Mouse (Mus musculus) heart, adult 2 months (tissue): ENCODE measurements around the gene Hoxa11. TPM values are rescaled to one million over a fixed set of nuclear protein-coding genes. Genes with fewer than 3 reads are reported as not detected.
A peak's percentile ranks its signal among the peaks of the same experiment; 100 is the strongest.

ENCODE experiments used
- DNase-seq, 2 experiments: peaks; one replicate each; pipeline ENCODE4 v3.0.0; 2021
- H3K27ac ChIP-seq: fragments of 200-600 bp; 2 replicates; pipeline ENCODE4 v1.8.1; 2022
- H3K27me3 ChIP-seq: fragments of 200-500 bp; 2 replicates; pipeline ENCODE4 v1.6.1; 2012; ENCODE audit warnings: mild to moderate bottlenecking, low read length, inconsistent platforms, mixed read lengths; ENCODE audit not compliant: control insufficient read depth, insufficient read depth
- H3K36me3 ChIP-seq: fragments of 200-500 bp; 2 replicates; pipeline ENCODE4 v1.6.1; 2012; ENCODE audit warnings: low read length, inconsistent platforms; ENCODE audit not compliant: control insufficient read depth, insufficient read depth
- H3K4me1 ChIP-seq: fragments of 200-500 bp; 2 replicates; pipeline ENCODE4 v1.6.1; 2011; ENCODE audit warnings: low read length; ENCODE audit not compliant: control insufficient read depth, insufficient read depth
- H3K4me3 ChIP-seq: fragments of 200-600 bp; 2 replicates; pipeline ENCODE4 v1.8.1; 2022
- H3K79me2 ChIP-seq: fragments of 200-500 bp; replicated peaks from 2 replicates; pipeline ENCODE4 v1.6.1; 2012; ENCODE audit warnings: mild to moderate bottlenecking, inconsistent platforms, low read length, moderate library complexity, mixed read lengths; ENCODE audit not compliant: control insufficient read depth, insufficient read depth
- H3K9ac ChIP-seq: fragments of 200-500 bp; 2 replicates; pipeline ENCODE4 v1.6.1; 2012; ENCODE audit warnings: low read depth, mild to moderate bottlenecking, control low read depth, inconsistent platforms, low read length, mixed read lengths
- CTCF ChIP-seq: fragments of 200-600 bp; IDR thresholded peaks from 2 replicates; pipeline ENCODE4 v1.8.1; 2022; ENCODE audit warnings: antibody characterized with exemption, mild to moderate bottlenecking, moderate library complexity
- EP300 ChIP-seq: fragments of 200-500 bp; IDR thresholded peaks from 2 replicates; pipeline ENCODE4 v1.6.1; 2011; ENCODE audit warnings: low read depth, low read length, control low read depth; ENCODE audit not compliant: insufficient read depth
- POLR2A ChIP-seq: fragments of 200-500 bp; IDR thresholded peaks from 2 replicates; pipeline ENCODE4 v1.6.1; 2011; ENCODE audit warnings: mild to moderate bottlenecking, low read depth, low read length, control low read depth; ENCODE audit not compliant: insufficient read depth
- whole genome bisulfite sequencing: fragments of 180-500 bp; shearing (Covaris S2); methylation state at CpG from one replicate; pipeline ENCODE4 v1.1.7; 2018; 5-methylcytosine and 5-hydroxymethylcytosine counted together
- intact Hi-C: fragments of 180-260 bp; cut with DNase I; formaldehyde crosslinking; loops from one replicate; pipeline ENCODE4 v1.15.1; 2025
- polyA plus RNA-seq: library from polyadenylated mRNA; depleted of rRNA; stranded (reverse); fragments of >200 nt; gene quantifications from 2 replicates; pipeline ENCODE4 v1.2.3, GENCODE M21; 2012
- total RNA-seq, 2 experiments: library from RNA; stranded (reverse); gene quantifications; 2 replicates each; pipeline ENCODE4 v1.2.3; 2021

The Hoxa11 gene
- total and polyA plus RNA-seq, 3 experiments: not detected

- WGBS: 6% methylated on average over 23 of the region's 23 CpGs
- Histone ChIP-seq H3K4me3 (no peak overlapping the region), H3K9ac (no peak overlapping the region), H3K4me1 (no peaks in the 10 kb centered on the region; the same call in 1 of the 2 replicates), H3K27ac (no peak overlapping the region), H3K27me3 (peaks cover 55% of the 10 kb centered on the region), H3K36me3 (no peaks in the 10 kb centered on the region), H3K79me2 (no peaks in the 10 kb centered on the region)
- TF ChIP-seq CTCF: no peak
- no peak for TF ChIP-seq EP300
- no peak for TF ChIP-seq POLR2A
- DNase-seq: peak; percentile 9 to 28
- intact Hi-C loops: no loop called here
These were observed 12.5 kb downstream of the Hoxa11 start for GRCm38 (mm10) chr6:52232984-52233545.

- peak; percentile 11 to 40 for DNase-seq
- H3K27me3 ChIP-seq: peaks cover 54% of the 10 kb centered on the region
- H3K4me3 ChIP-seq: no peak overlapping the region
- WGBS: 2% methylated on average over 18 of the region's 18 CpGs
- intact Hi-C loops: no loop called here
- no peak overlapping the region for H3K27ac ChIP-seq
- TF ChIP-seq POLR2A: no peak
- TF ChIP-seq CTCF: no peak
- TF ChIP-seq EP300: no peak
- no peak overlapping the region for H3K9ac ChIP-seq
- H3K36me3 ChIP-seq: no peaks in the 10 kb centered on the region
- H3K4me1 ChIP-seq: no peaks in the 10 kb centered on the region; the same call in 1 of the 2 replicates
- no peaks in the 10 kb centered on the region for H3K79me2 ChIP-seq
These were observed 13.0 kb downstream of the Hoxa11 start for GRCm38 (mm10) chr6:52232568-52232965.

GRCm38 (mm10) chr6:52231885-52232567 is 13.6 kb downstream of the Hoxa11 start:
- H3K27ac ChIP-seq: no peak overlapping the region
- no peak for TF ChIP-seq CTCF
- no peak for TF ChIP-seq POLR2A
- no peak for TF ChIP-seq EP300
- DNase-seq: peak; percentile 17 to 40
- peaks cover 54% of the 10 kb centered on the region for H3K27me3 ChIP-seq
- H3K4me3 ChIP-seq: no peak overlapping the region
- 5% methylated on average over 18 of the region's 18 CpGs for WGBS
- intact Hi-C loops: no loop called here
- H3K79me2 ChIP-seq: no peaks in the 10 kb centered on the region
- H3K4me1 ChIP-seq: no peaks in the 10 kb centered on the region; the same call in 1 of the 2 replicates
- H3K9ac ChIP-seq: no peak overlapping the region
- no peaks in the 10 kb centered on the region for H3K36me3 ChIP-seq

- Histone ChIP-seq H3K36me3 (no peaks in the 10 kb centered on the region), H3K4me3 (no peak within 1 kb of the TSS), H3K79me2 (no peaks in the 10 kb centered on the region), H3K9ac (no peak within 1 kb of the TSS), H3K27ac (no peak within 1 kb of the TSS), H3K4me1 (no peaks in the 10 kb centered on the region; the same call in 1 of the 2 replicates), H3K27me3 (peaks cover 59% of the 10 kb centered on the region)
- TF ChIP-seq POLR2A (no peak), CTCF (no peak), EP300 (no peak)
- peak in 1 of 2 experiments; percentile 23 for DNase-seq
- 3% methylated on average over 36 of the region's 36 CpGs for WGBS
- intact Hi-C loops: no loop called here
These were observed 15.0 kb downstream of the Hoxa11 start, which contains the start of gene Hoxa9 for GRCm38 (mm10) chr6:52230516-52231165. TSS of gene Hoxa9 (minus strand) at chr6:52231089.

- Histone ChIP-seq H3K27ac (no peak overlapping the region), H3K4me3 (no peak overlapping the region), H3K9ac (no peak overlapping the region), H3K27me3 (peaks cover 60% of the 10 kb centered on the region), H3K79me2 (no peaks in the 10 kb centered on the region), H3K4me1 (no peaks in the 10 kb centered on the region; the same call in 1 of the 2 replicates), H3K36me3 (no peaks in the 10 kb centered on the region)
- DNase-seq: no peak
- 6% methylated on average over 44 of the region's 44 CpGs for WGBS
- TF ChIP-seq EP300 (no peak), POLR2A (no peak), CTCF (no peak)
- intact Hi-C loops: no loop called here
These were observed 15.8 kb downstream of the Hoxa11 start for GRCm38 (mm10) chr6:52229558-52230416.
